9 mouse cellular contexts compared by ENCODE assay signal in genomic region chr12:97872391-97872790, GRCm38 (mm10).
DNase-seq lines count a peak whose midpoint lies in the region; ATAC-seq and TF ChIP-seq lines count a peak whose summit lies in the region.
"Had no signal": no experiment of that assay in that cellular context is flagged by ENCODE, and none has a peak within 500 bp of the region (broad histone marks: within the 10 kb centered on the region; RNA-seq: fewer than 3 reads in every experiment).

No protein-coding gene starts in this region.

- H3K36me3 ChIP-seq in E14TG2a.4 (ENCODE audit: insufficient read depth, low read length) = no peaks in the 10 kb centered on the region
- no peaks in the 10 kb centered on the region for H3K36me3 ChIP-seq in heart, embryonic 10.5 days
- H3K36me3 ChIP-seq: limb, embryonic 12.5 days had no signal

- no peak for ATAC-seq in erythroblast, adult 5-6 weeks (replicated peaks; ENCODE audit: low FRiP score, poor library complexity, severe bottlenecking)

- peak; percentile 49 for DNase-seq in adrenal gland, adult 2 months
- peak; percentile 89 for DNase-seq in embryo, embryonic 10.5 days (ENCODE audit: low spot score)
- DNase-seq in heart, embryonic 10.5 days (ENCODE audit: low spot score) = peak; percentile 77
- peak; percentile 87 to 90 for DNase-seq in kidney, postnatal 4 days
- peak; percentile 49 for DNase-seq in lung, adult 2 months
- DNase-seq in retina, postnatal 1 day = peak; percentile 82

- peak; percentile 59 for TF ChIP-seq CTCF in E14TG2a.4 (conservative IDR thresholded peaks at IDR 0.05; ENCODE audit: low read length)
- peak; percentile 71 for TF ChIP-seq CTCF in lung, adult 2 months (IDR thresholded peaks at IDR 0.05; ENCODE audit: insufficient read depth, low read length)

- WGBS in heart, embryonic 10.5 days = 6% methylated on average over 2 of the region's 2 CpGs
- WGBS in lung, adult 2 months = 5% methylated on average over 2 of the region's 2 CpGs

- H3K9me3 ChIP-seq in E14TG2a.4 (ENCODE audit: low read length) = no peaks in the 10 kb centered on the region
- H3K9me3 ChIP-seq in heart, embryonic 10.5 days = no peaks in the 10 kb centered on the region
- H3K9me3 ChIP-seq: limb, embryonic 12.5 days had no signal

- H3K27me3 ChIP-seq in E14TG2a.4 (ENCODE audit: insufficient read depth, low read length) = 0 out of 2 replicates have a peak, but pooled peaks cover 2% of the 10 kb centered on the region
- H3K27me3 ChIP-seq in heart, embryonic 10.5 days (ENCODE audit: insufficient read depth, poor library complexity, severe bottlenecking) = no peaks in the 10 kb centered on the region
- H3K27me3 ChIP-seq: limb, embryonic 12.5 days had no signal

- no peak overlapping the region for H3K27ac ChIP-seq in heart, embryonic 10.5 days
- H3K27ac ChIP-seq: limb, embryonic 12.5 days had no signal

- no peak for TF ChIP-seq POLR2A in lung, adult 2 months (IDR thresholded peaks at IDR 0.05; ENCODE audit: borderline replicate concordance, extremely low read depth, low read depth, low read length)

- no peaks in the 10 kb centered on the region for H3K4me1 ChIP-seq in E14TG2a.4 (replicated peaks; ENCODE audit: low read depth, low read length)
- H3K4me1 ChIP-seq in heart, embryonic 10.5 days = no peaks in the 10 kb centered on the region
- H3K4me1 ChIP-seq in lung, adult 2 months (ENCODE audit: control insufficient read depth, insufficient read depth, low read length) = no peaks in the 10 kb centered on the region
- H3K4me1 ChIP-seq: limb, embryonic 12.5 days had no signal

- H3K4me3 ChIP-seq in E14TG2a.4 (replicated peaks; ENCODE audit: low read length) = no peak overlapping the region
- no peak overlapping the region for H3K4me3 ChIP-seq in heart, embryonic 10.5 days
- H3K4me3 ChIP-seq in lung, adult 2 months (replicated peaks; ENCODE audit: extremely low read depth, low read depth, low read length) = no peak overlapping the region
- H3K4me3 ChIP-seq: limb, embryonic 12.5 days had no signal
